Mouse (Mus musculus) CH12.LX (cell line): ENCODE measurements around the gene Tigar. TPM values are rescaled to one million over a fixed set of nuclear protein-coding genes. Genes with fewer than 3 reads are reported as not detected.
A peak's percentile ranks its signal among the peaks of the same experiment; 100 is the strongest.

ENCODE experiments used
- DNase-seq: peaks from one replicate; pipeline ENCODE4 v3.0.0-alpha.2; 2013; ENCODE audit errors: extremely low read depth
- H3K27ac ChIP-seq: 2 replicates; pipeline ENCODE4 v1.5.1; 2012; ENCODE audit warnings: low read depth, mild to moderate bottlenecking, control low read depth, moderate library complexity; ENCODE audit not compliant: insufficient read depth
- H3K27me3 ChIP-seq: replicated peaks from 2 replicates; pipeline ENCODE3; 2012; ENCODE audit warnings: inconsistent platforms
- H3K36me3 ChIP-seq, 2 experiments: replicated peaks in 1 of 2; 2 replicates each; pipeline versions ENCODE3 to v1.6.1; 2012; ENCODE audit warnings: inconsistent platforms in 1 of 2, low read length in 1 of 2, mild to moderate bottlenecking in 1 of 2, mixed read lengths in 1 of 2, moderate library complexity in 1 of 2; ENCODE audit not compliant: control insufficient read depth in 1 of 2, insufficient read depth in 1 of 2
- H3K4me1 ChIP-seq, 2 experiments: 2 replicates each; pipeline ENCODE4 v1.6.1; 2012; ENCODE audit warnings: inconsistent platforms in 1 of 2, moderate library complexity in 1 of 2; ENCODE audit not compliant: insufficient read depth in 2 of 2, control insufficient read depth in 1 of 2
- H3K4me2 ChIP-seq: 2 replicates; pipeline ENCODE4 v1.6.1; 2012; ENCODE audit warnings: low read depth, mild to moderate bottlenecking, control low read depth; ENCODE audit not compliant: poor library complexity, insufficient read depth, severe bottlenecking
- H3K4me3 ChIP-seq, 3 experiments: fragments of 150-350 bp in 1 of 3; sonication (generic) in 1 of 3; replicated peaks in 1 of 3; 2 replicates each; pipeline versions ENCODE3 to v1.5.1; 2011 to 2012; ENCODE audit warnings: low read depth in 2 of 3, low read length in 2 of 3, mild to moderate bottlenecking in 2 of 3, moderate library complexity in 2 of 3, control low read depth in 1 of 3, improper control_type of control experiment in 1 of 3, inconsistent platforms in 1 of 3, mixed read lengths in 1 of 3; ENCODE audit not compliant: poor library complexity in 1 of 3
- H3K79me2 ChIP-seq: replicated peaks from 2 replicates; pipeline ENCODE4 v1.6.1; 2012; ENCODE audit warnings: mild to moderate bottlenecking, moderate library complexity; ENCODE audit not compliant: control insufficient read depth, poor library complexity, insufficient read depth, severe bottlenecking; ENCODE audit errors: extremely low read depth
- H3K9ac ChIP-seq: 2 replicates; pipeline ENCODE4 v1.6.1; 2012; ENCODE audit warnings: low read depth, mild to moderate bottlenecking, control low read depth, moderate library complexity; ENCODE audit not compliant: insufficient read depth
- H3K9me3 ChIP-seq: replicated peaks from 2 replicates; pipeline ENCODE3; 2012; ENCODE audit warnings: low read length, inconsistent platforms, mixed read lengths
- BHLHE40 ChIP-seq: IDR thresholded peaks from 2 replicates; pipeline ENCODE4 v1.6.1; 2011; ENCODE audit warnings: mild to moderate bottlenecking, low read depth, low read length, improper control_type of control experiment
- CHD1 ChIP-seq: IDR thresholded peaks from 2 replicates; pipeline ENCODE4 v1.6.1; 2012; ENCODE audit warnings: low read depth, low read length, improper control_type of control experiment, inconsistent platforms
- CHD2 ChIP-seq: IDR thresholded peaks from 2 replicates; pipeline ENCODE4 v1.6.1; 2011; ENCODE audit warnings: low read length, improper control_type of control experiment
- EP300 ChIP-seq: IDR thresholded peaks from 2 replicates; pipeline ENCODE4 v1.6.1; 2011; ENCODE audit warnings: low read length, improper control_type of control experiment
- ETS1 ChIP-seq: conservative IDR thresholded peaks from 2 replicates; pipeline ENCODE4 v1.6.1; 2012; ENCODE audit warnings: low read depth, mild to moderate bottlenecking, inconsistent platforms, low read length, improper control_type of control experiment, moderate library complexity
- GABPA ChIP-seq: IDR thresholded peaks from 2 replicates; pipeline ENCODE4 v1.6.1; 2012; ENCODE audit warnings: low read depth, low read length, improper control_type of control experiment, inconsistent platforms; ENCODE audit not compliant: insufficient replicate concordance
- HCFC1 ChIP-seq: IDR thresholded peaks from 2 replicates; pipeline ENCODE4 v1.6.1; 2012; ENCODE audit warnings: low read depth, mild to moderate bottlenecking, inconsistent platforms, low read length, improper control_type of control experiment
- IRF4 ChIP-seq: IDR thresholded peaks from 2 replicates; pipeline ENCODE4 v1.6.1; 2014; ENCODE audit warnings: low read depth, mild to moderate bottlenecking, inconsistent platforms, low read length, improper control_type of control experiment
- JUND ChIP-seq: conservative IDR thresholded peaks from 2 replicates; pipeline ENCODE4 v1.6.1; 2011; ENCODE audit warnings: low read depth, low read length, improper control_type of control experiment
- KAT2A ChIP-seq: IDR thresholded peaks from 2 replicates; pipeline ENCODE4 v1.6.1; 2012; ENCODE audit warnings: low read length, improper control_type of control experiment, inconsistent platforms; ENCODE audit not compliant: insufficient replicate concordance
- MAX ChIP-seq: IDR thresholded peaks from 2 replicates; pipeline ENCODE4 v1.6.1; 2011; ENCODE audit warnings: low read length, improper control_type of control experiment
- MAZ ChIP-seq: IDR thresholded peaks from 2 replicates; pipeline ENCODE4 v1.6.1; 2012; ENCODE audit warnings: low read depth, mild to moderate bottlenecking, inconsistent platforms, low read length, improper control_type of control experiment, moderate library complexity
- MEF2A ChIP-seq: IDR thresholded peaks from 2 replicates; pipeline ENCODE4 v1.6.1; 2014; ENCODE audit warnings: low read depth, mild to moderate bottlenecking, inconsistent platforms, low read length, improper control_type of control experiment, borderline replicate concordance
- MYC ChIP-seq: IDR thresholded peaks from 2 replicates; pipeline ENCODE4 v1.6.1; 2011; ENCODE audit warnings: low read depth, mild to moderate bottlenecking, improper control_type of control experiment, low read length
- NRF1 ChIP-seq: IDR thresholded peaks from 2 replicates; pipeline ENCODE4 v1.6.1; 2014; ENCODE audit warnings: low read depth, mild to moderate bottlenecking, inconsistent platforms, low read length, improper control_type of control experiment, moderate library complexity
- PAX5 ChIP-seq: IDR thresholded peaks from 2 replicates; pipeline ENCODE4 v1.6.1; 2012; ENCODE audit warnings: low read length, inconsistent platforms, mixed read lengths
- POLR2AphosphoS2 ChIP-seq: IDR thresholded peaks from 2 replicates; pipeline ENCODE4 v1.6.1; 2011; ENCODE audit warnings: low read depth, low read length, improper control_type of control experiment
- RCOR1 ChIP-seq: conservative IDR thresholded peaks from 2 replicates; pipeline ENCODE4 v1.6.1; 2012; ENCODE audit warnings: low read depth, mild to moderate bottlenecking, inconsistent platforms, low read length, improper control_type of control experiment
- SIN3A ChIP-seq: IDR thresholded peaks from 2 replicates; pipeline ENCODE4 v1.6.1; 2012; ENCODE audit warnings: low read length, improper control_type of control experiment, inconsistent platforms
- TCF12 ChIP-seq: IDR thresholded peaks from 2 replicates; pipeline ENCODE4 v1.6.1; 2014; ENCODE audit warnings: low read depth, mild to moderate bottlenecking, inconsistent platforms, low read length, improper control_type of control experiment
- UBTF ChIP-seq: IDR thresholded peaks from 2 replicates; pipeline ENCODE4 v1.6.1; 2012; ENCODE audit warnings: low read depth, mild to moderate bottlenecking, inconsistent platforms, low read length, improper control_type of control experiment, moderate library complexity
- USF1 ChIP-seq: IDR thresholded peaks from 2 replicates; pipeline ENCODE4 v1.6.1; 2014; ENCODE audit warnings: low read depth, mild to moderate bottlenecking, inconsistent platforms, low read length, improper control_type of control experiment
- USF2 ChIP-seq: conservative IDR thresholded peaks from 2 replicates; pipeline ENCODE4 v1.6.1; 2011; ENCODE audit warnings: low read depth, low read length, improper control_type of control experiment
- ZC3H11A ChIP-seq: IDR thresholded peaks from 2 replicates; pipeline ENCODE4 v1.6.1; 2012; ENCODE audit warnings: low read depth, mild to moderate bottlenecking, inconsistent platforms, low read length, improper control_type of control experiment
- ZMIZ1 ChIP-seq: IDR thresholded peaks from 2 replicates; pipeline ENCODE4 v1.6.1; 2012; ENCODE audit warnings: low read depth, mild to moderate bottlenecking, inconsistent platforms, low read length, improper control_type of control experiment
- ZNF384 ChIP-seq: IDR thresholded peaks from 2 replicates; pipeline ENCODE4 v1.6.1; 2012; ENCODE audit warnings: low read depth, low read length, improper control_type of control experiment, inconsistent platforms
- dilution Hi-C: fragments of 300-500 bp; cut with MboI; formaldehyde crosslinking; loops from 2 replicates; pipeline ENCODE4 v1.14.3; 2020; ENCODE audit warnings: low sequenced_read_pairs; ENCODE audit not compliant: extremely low pct_unique_long_range_greater_than_20kb, extremely low pct_ligation_motif_present
- in situ Hi-C: fragments of 300-500 bp; cut with MboI; formaldehyde crosslinking; loops from 3 replicates; pipeline ENCODE4 v1.14.3; 2019; ENCODE audit warnings: low sequenced_read_pairs, low pct_ligation_motif_present, low pct_unique_long_range_greater_than_20kb, mixed read lengths
- polyA plus RNA-seq: library from polyadenylated mRNA; unstranded; fragments of >175 nt; gene quantifications from 2 replicates; pipeline ENCODE4 v1.2.1, GENCODE M21; 2012; ENCODE audit warnings: low read depth; ENCODE audit not compliant: insufficient read length
- total RNA-seq, 2 experiments: library from RNA; depleted of rRNA; stranded (reverse); fragments of 300-350 nt in 1 of 2; fragments of >200 nt in 1 of 2; gene quantifications; 2 replicates each; pipeline ENCODE4 v1.2.3; 2012 to 2014

Gene Tigar
- total and polyA plus RNA-seq, 3 experiments, result 8.9 to 20.8 (median 11.5) TPM

- Histone ChIP-seq H3K79me2 (peaks cover 25% of the 10 kb centered on the region), H3K9ac (peak within 1 kb of the TSS; percentile 83), H3K27me3 (peaks cover 25% of the 10 kb centered on the region), H3K4me1 (peaks cover 5 to 40% of the 10 kb centered on the region in 2 experiments), H3K4me3 (peak within 1 kb of the TSS; percentile 49 to 61 (median 53)), H3K27ac (peak within 1 kb of the TSS; percentile 78), H3K9me3 (no peaks in the 10 kb centered on the region), H3K4me2 (peak within 1 kb of the TSS; percentile 97), H3K36me3 (peaks cover 2 to 12% of the 10 kb centered on the region in 2 experiments)
- in situ Hi-C loops, result loop anchor here (5.0 kb wide), 1 partner anchor 90 kb away; no protein-coding TSS in a partner anchor
- DNase-seq, result peak; percentile 90
- dilution Hi-C loops, result no loop called here
- TF ChIP-seq JUND, result no peak
- peak; percentile 11; the same call in 1 of the 2 replicates for TF ChIP-seq HCFC1
- TF ChIP-seq ETS1, result peak; percentile 41; the same call in 1 of the 2 replicates
- no peak for TF ChIP-seq PAX5
- TF ChIP-seq UBTF, result no peak
- TF ChIP-seq TCF12, result peak; percentile 46; the same call in 1 of the 2 replicates
- TF ChIP-seq CHD1, result no peak
- no peak for TF ChIP-seq EP300
- no peak for TF ChIP-seq USF2
- peak; percentile 94 for TF ChIP-seq BHLHE40
- peak; percentile 96 for TF ChIP-seq ZNF384
- TF ChIP-seq MYC, result peak; percentile 46; the same call in 1 of the 2 replicates
- TF ChIP-seq SIN3A, result 0 out of 2 replicates have a peak, but pooled peaks have one; percentile 25
- peak; percentile 71 for TF ChIP-seq CHD2
- TF ChIP-seq NRF1, result peak; percentile 73
- TF ChIP-seq KAT2A, result no peak
- TF ChIP-seq MEF2A, result no peak
- TF ChIP-seq GABPA, result no peak
- TF ChIP-seq MAX, result peak; percentile 54; the same call in 1 of the 2 replicates
- TF ChIP-seq MAZ, result no peak; the same call in 1 of the 2 replicates
- no peak for TF ChIP-seq ZMIZ1
- TF ChIP-seq POLR2AphosphoS2, result no peak
- no peak for TF ChIP-seq ZC3H11A
- TF ChIP-seq IRF4, result no peak
- TF ChIP-seq USF1, result no peak
- TF ChIP-seq RCOR1, result no peak
Measured at GRCm38 (mm10) chr6:127152106-127152951, 43.0 kb upstream of the Tigar start, which contains the start of gene Ccnd2. Ccnd2 (minus strand) TSS chr6:127152193.
